Mouse (Mus musculus): ENCODE results near the gene 4921517D22Rik. TPM values are rescaled to one million over a fixed set of nuclear protein-coding genes. Genes with fewer than 3 reads are reported as not detected.

Gene 4921517D22Rik
- polyA plus RNA-seq, 1 experiment from 2014 or later = not detected

- DNase-seq (no peak), ATAC-seq (ENCODE audit: low read depth) (no peak)
- Histone ChIP-seq H3K9ac (no peak overlapping the region), H3K9me3 (replicated peaks) (no peaks in the 10 kb centered on the region), H3K27me3 (peaks cover 12% of the 10 kb centered on the region; the same call in 1 of the 2 replicates), H3K27ac (no peak overlapping the region), H3K4me3 (replicated peaks) (no peak overlapping the region), H3K4me2 (no peak overlapping the region), H3K4me1 (replicated peaks) (0 out of 2 replicates have a peak, but pooled peaks cover 3% of the 10 kb centered on the region), H3K36me3 (no peaks in the 10 kb centered on the region)
- WGBS (ENCODE audit: insufficient replicate concordance) = 70% methylated on average over 7 of the region's 7 CpGs
Measured at GRCm38 (mm10) chr13:59690576-59690975, 3.3 kb downstream of the 4921517D22Rik start.

DNA sequence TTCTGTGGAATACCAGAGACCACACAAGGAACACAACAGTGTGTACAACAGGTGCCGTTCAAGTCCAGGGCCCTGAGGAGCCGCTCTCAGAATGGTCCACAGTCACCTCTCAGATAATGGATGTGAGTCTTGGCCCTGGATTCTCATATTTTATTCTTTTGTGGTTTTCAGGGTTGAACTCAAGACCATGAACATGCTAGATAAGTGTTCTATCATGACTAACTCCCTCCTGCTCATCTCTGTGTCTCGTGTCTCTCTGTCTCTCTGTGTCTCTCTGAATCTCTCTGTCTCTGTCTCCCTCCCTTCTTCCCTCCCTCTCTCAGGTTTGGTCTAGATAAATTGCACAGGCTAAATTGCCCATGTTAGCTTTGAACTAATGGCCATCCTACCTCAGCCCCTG is 4.1 kb downstream of the 4921517D22Rik start:
- 0 out of 2 replicates have a peak, but pooled peaks cover 3% of the 10 kb centered on the region for H3K4me1 ChIP-seq (replicated peaks)
- H3K36me3 ChIP-seq = no peaks in the 10 kb centered on the region
- 55% methylated on average over 3 of the region's 3 CpGs for WGBS (ENCODE audit: insufficient replicate concordance)
- no peaks in the 10 kb centered on the region for H3K9me3 ChIP-seq (replicated peaks)
- no peak for DNase-seq
- H3K27ac ChIP-seq = no peak overlapping the region
- H3K27me3 ChIP-seq = peaks cover 12% of the 10 kb centered on the region; the same call in 1 of the 2 replicates
- H3K4me3 ChIP-seq (replicated peaks) = no peak overlapping the region
- H3K9ac ChIP-seq = no peak overlapping the region
- no peak overlapping the region for H3K4me2 ChIP-seq
- no peak for ATAC-seq (ENCODE audit: low read depth)

GRCm38 (mm10) chr13:59689313-59689712 is 4.6 kb downstream of the 4921517D22Rik start:
- Histone ChIP-seq H3K4me2 (no peak overlapping the region), H3K27me3 (peaks cover 12% of the 10 kb centered on the region; the same call in 1 of the 2 replicates), H3K4me1 (replicated peaks) (0 out of 2 replicates have a peak, but pooled peaks cover 3% of the 10 kb centered on the region), H3K36me3 (no peaks in the 10 kb centered on the region), H3K9ac (no peak overlapping the region), H3K27ac (no peak overlapping the region), H3K9me3 (replicated peaks) (no peaks in the 10 kb centered on the region), H3K4me3 (replicated peaks) (no peak overlapping the region)
- no peak for DNase-seq
- ATAC-seq (ENCODE audit: low read depth) = no peak
- 60% methylated on average over 9 of the region's 9 CpGs for WGBS (ENCODE audit: insufficient replicate concordance)

- no peak overlapping the region for H3K9ac ChIP-seq
- no peak overlapping the region for H3K4me2 ChIP-seq
- H3K36me3 ChIP-seq = no peaks in the 10 kb centered on the region
- H3K4me1 ChIP-seq (replicated peaks) = 0 out of 2 replicates have a peak, but pooled peaks cover 3% of the 10 kb centered on the region
- no peaks in the 10 kb centered on the region for H3K9me3 ChIP-seq (replicated peaks)
- WGBS (ENCODE audit: insufficient replicate concordance) = 63% methylated on average over 13 of the region's 13 CpGs
- peaks cover 12% of the 10 kb centered on the region; the same call in 1 of the 2 replicates for H3K27me3 ChIP-seq
- H3K27ac ChIP-seq = no peak overlapping the region
- no peak for ATAC-seq (ENCODE audit: low read depth)
- DNase-seq = no peak
- H3K4me3 ChIP-seq (replicated peaks) = no peak overlapping the region
Measured at GRCm38 (mm10) chr13:59688338-59688770, 5.6 kb downstream of the 4921517D22Rik start.

GRCm38 (mm10) chr13:59685236-59685635 is 8.7 kb downstream of the 4921517D22Rik start:
- Histone ChIP-seq H3K27ac (no peak overlapping the region), H3K27me3 (peaks cover 14% of the 10 kb centered on the region), H3K4me1 (replicated peaks) (peaks cover 13% of the 10 kb centered on the region), H3K9me3 (replicated peaks) (no peaks in the 10 kb centered on the region), H3K9ac (no peak overlapping the region), H3K4me2 (no peak overlapping the region), H3K4me3 (replicated peaks) (no peak overlapping the region), H3K36me3 (no peaks in the 10 kb centered on the region)
- ATAC-seq (ENCODE audit: low read depth) (no peak), DNase-seq (no peak)
- 73% methylated on average over 3 of the region's 3 CpGs for WGBS (ENCODE audit: insufficient replicate concordance)

DNA sequence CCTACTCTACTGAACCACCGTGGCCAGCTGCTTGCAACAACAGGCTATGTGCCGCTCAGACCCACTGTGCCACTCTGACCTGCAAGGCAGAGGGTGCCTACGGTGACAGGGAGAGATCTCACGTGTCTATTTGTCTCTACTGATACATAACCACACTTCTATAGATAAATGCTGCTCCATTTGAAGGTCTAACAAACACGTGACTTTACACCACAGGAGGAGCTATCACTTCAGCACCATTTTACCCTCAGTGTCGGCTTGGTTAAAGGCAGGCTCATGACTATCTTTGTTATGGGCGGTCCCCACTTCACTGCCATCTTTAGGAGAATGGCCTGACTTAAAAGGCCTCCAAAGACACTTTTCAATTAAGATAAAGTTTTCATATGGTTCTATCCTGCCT is 11.3 kb downstream of the 4921517D22Rik start:
- 9% methylated on average over 7 of the region's 7 CpGs for WGBS (ENCODE audit: insufficient replicate concordance)
- peak; percentile 74 for ATAC-seq (ENCODE audit: low read depth)

DNA sequence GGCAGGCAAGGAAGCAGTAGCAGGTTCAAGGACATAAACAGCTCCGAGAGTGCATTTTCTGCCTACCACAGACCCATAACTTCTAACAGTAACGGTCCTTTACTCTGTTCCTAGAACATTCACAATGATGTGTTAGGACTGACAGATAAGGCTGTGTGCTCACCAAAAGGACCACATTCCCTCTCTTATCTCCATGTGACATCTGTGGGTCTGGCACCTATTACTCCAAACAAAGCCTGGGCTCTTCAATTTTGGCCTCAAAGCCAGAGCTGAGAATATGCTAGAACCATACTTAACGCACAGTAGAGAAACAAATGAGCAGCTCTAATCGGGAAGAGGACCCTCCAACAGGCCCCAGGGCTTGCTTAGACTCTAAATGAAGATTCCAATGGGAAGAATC is 14.0 kb downstream of the 4921517D22Rik start:
- Histone ChIP-seq H3K4me3 (replicated peaks) (no peak overlapping the region), H3K4me1 (replicated peaks) (peaks cover 39% of the 10 kb centered on the region), H3K27ac (no peak overlapping the region), H3K36me3 (no peaks in the 10 kb centered on the region), H3K27me3 (peaks cover 2% of the 10 kb centered on the region; the same call in 1 of the 2 replicates), H3K9me3 (replicated peaks) (no peaks in the 10 kb centered on the region), H3K9ac (no peak overlapping the region), H3K4me2 (no peak overlapping the region)
- WGBS (ENCODE audit: insufficient replicate concordance) = 20% methylated on average over 4 of the region's 4 CpGs
- DNase-seq (no peak), ATAC-seq (ENCODE audit: low read depth) (0 out of 2 replicates have a peak, but pooled peaks have one; percentile 12)

More for the DNA sequence above, 11.3 kb downstream of the 4921517D22Rik start:
- H3K27me3 ChIP-seq = peaks cover 2% of the 10 kb centered on the region; the same call in 1 of the 2 replicates
- no peaks in the 10 kb centered on the region for H3K36me3 ChIP-seq
- no peak for DNase-seq
- 0 out of 2 replicates have a peak overlapping the region, but pooled peaks have one; percentile 19 for H3K4me2 ChIP-seq
- H3K4me1 ChIP-seq (replicated peaks) = peaks cover 30% of the 10 kb centered on the region
- no peak overlapping the region for H3K9ac ChIP-seq
- no peaks in the 10 kb centered on the region for H3K9me3 ChIP-seq (replicated peaks)
- no peak overlapping the region for H3K4me3 ChIP-seq (replicated peaks)
- no peak overlapping the region for H3K27ac ChIP-seq

GRCm38 (mm10) chr13:59679306-59679705 is 14.6 kb downstream of the 4921517D22Rik start:
- DNase-seq = no peak
- WGBS (ENCODE audit: insufficient replicate concordance) = 50% methylated on average over 4 of the region's 4 CpGs
- H3K27ac ChIP-seq = no peak overlapping the region
- peaks cover 2% of the 10 kb centered on the region; the same call in 1 of the 2 replicates for H3K27me3 ChIP-seq
- ATAC-seq (ENCODE audit: low read depth) = no peak
- H3K4me3 ChIP-seq (replicated peaks) = no peak overlapping the region
- no peaks in the 10 kb centered on the region for H3K36me3 ChIP-seq
- H3K4me1 ChIP-seq (replicated peaks) = peaks cover 44% of the 10 kb centered on the region
- no peak overlapping the region for H3K9ac ChIP-seq
- H3K9me3 ChIP-seq (replicated peaks) = no peaks in the 10 kb centered on the region
- no peak overlapping the region for H3K4me2 ChIP-seq

- Histone ChIP-seq H3K4me2 (peak overlapping the region; percentile 75), H3K36me3 (peaks cover 4% of the 10 kb centered on the region; the same call in 1 of the 2 replicates), H3K27me3 (0 out of 2 replicates have a peak, but pooled peaks cover under 1% of the 10 kb centered on the region), H3K9ac (no peak overlapping the region), H3K4me1 (replicated peaks) (peaks cover 63% of the 10 kb centered on the region), H3K9me3 (replicated peaks) (no peaks in the 10 kb centered on the region), H3K27ac (peak overlapping the region; percentile 92; the same call in 1 of the 2 replicates), H3K4me3 (replicated peaks) (peak overlapping the region; percentile 84)
- DNase-seq = no peak
- whole genome bisulfite sequencing (ENCODE audit: insufficient replicate concordance) = 46% methylated on average over 12 of the region's 12 CpGs
- no peak for ATAC-seq (ENCODE audit: low read depth)
Measured at GRCm38 (mm10) chr13:59676316-59677229, 17.3 kb downstream of the 4921517D22Rik start.

GRCm38 (mm10) chr13:59675151-59676011 is 18.5 kb downstream of the 4921517D22Rik start, which contains the start of gene Golm1:
Gene Golm1, minus strand, starts transcription at chr13:59675811.
- DNase-seq = peak; percentile 72
- Histone ChIP-seq H3K4me1 (replicated peaks) (peaks cover 71% of the 10 kb centered on the region), H3K4me2 (peak within 1 kb of the TSS; percentile 75), H3K36me3 (peaks cover 7% of the 10 kb centered on the region; the same call in 1 of the 2 replicates), H3K9ac (peak within 1 kb of the TSS; percentile 89), H3K4me3 (replicated peaks) (peak within 1 kb of the TSS; percentile 84), H3K27me3 (no peaks in the 10 kb centered on the region), H3K9me3 (replicated peaks) (no peaks in the 10 kb centered on the region), H3K27ac (peak within 1 kb of the TSS; percentile 92)
- ATAC-seq (ENCODE audit: low read depth) = peak; percentile 91
- WGBS (ENCODE audit: insufficient replicate concordance) = under 1% methylated on average over 41 of the region's 61 CpGs
